Mouse (Mus musculus) embryo, embryonic 11 days (tissue): Measurements from ENCODE around the gene Fam186a.
"Not testable (repeated sequence)": the region's sequence is repeated elsewhere in the genome, so short reads cannot be mapped to it uniquely, and the experiment has no call there.

ENCODE experiments used
- DNase-seq: peaks from one replicate; pipeline ENCODE4 v3.0.0-alpha.2; 2015

Gene Fam186a

GRCm38 (mm10) chr15:99931231-99931630 lies 35.6 kb downstream of the Fam186a start:
- no peak for DNase-seq

DNA sequence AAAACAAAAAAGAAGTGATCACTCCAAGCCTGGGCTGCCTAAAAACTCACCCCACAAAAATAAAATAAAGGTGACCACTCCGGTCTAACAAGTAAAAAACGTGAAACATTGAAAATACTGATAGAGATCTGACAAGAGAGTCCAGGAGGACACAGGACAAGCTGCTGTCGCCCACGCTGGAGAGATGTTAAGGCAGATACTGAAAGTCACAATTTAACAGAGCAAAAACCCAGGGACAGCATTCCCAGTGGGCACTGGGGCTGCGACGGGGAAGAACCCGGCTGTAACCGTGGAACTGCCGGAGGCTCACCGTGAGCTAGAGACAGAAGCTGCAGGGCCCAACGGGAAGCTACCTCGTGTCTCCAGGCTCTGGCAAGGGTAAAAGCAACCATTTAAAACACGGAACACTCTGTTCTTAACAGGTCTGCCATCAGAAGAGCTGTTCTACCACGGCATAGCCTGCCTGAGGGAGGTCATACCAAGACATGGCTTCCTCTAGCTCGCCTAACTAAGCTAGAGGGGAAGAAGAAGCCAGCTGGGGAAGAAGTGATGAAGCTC lies 47.2 kb downstream of the Fam186a start:
- no peak for DNase-seq

DNA sequence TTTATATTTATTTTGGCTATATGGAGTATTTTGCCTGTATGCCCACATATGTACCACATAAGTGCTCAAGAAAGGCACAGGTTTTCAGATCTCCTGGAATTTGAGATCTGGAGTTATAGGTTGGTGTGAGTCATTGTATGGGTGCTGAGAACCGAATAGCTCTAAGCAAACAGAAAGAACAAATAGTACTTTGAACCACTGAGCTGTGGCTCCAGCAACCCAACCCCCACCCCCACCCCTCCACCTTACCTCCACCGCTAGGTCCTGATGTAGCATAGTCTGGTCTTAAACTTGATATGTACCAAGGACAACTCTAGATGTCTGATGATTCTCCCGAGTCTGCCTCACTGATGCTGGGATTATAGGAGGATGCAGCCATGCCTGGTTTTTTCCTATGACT lies 49.6 kb downstream of the Fam186a start:
- no peak for DNase-seq

- no peak for DNase-seq
Observed at GRCm38 (mm10) chr15:99914613-99915012, 52.2 kb downstream of the Fam186a start.

DNA sequence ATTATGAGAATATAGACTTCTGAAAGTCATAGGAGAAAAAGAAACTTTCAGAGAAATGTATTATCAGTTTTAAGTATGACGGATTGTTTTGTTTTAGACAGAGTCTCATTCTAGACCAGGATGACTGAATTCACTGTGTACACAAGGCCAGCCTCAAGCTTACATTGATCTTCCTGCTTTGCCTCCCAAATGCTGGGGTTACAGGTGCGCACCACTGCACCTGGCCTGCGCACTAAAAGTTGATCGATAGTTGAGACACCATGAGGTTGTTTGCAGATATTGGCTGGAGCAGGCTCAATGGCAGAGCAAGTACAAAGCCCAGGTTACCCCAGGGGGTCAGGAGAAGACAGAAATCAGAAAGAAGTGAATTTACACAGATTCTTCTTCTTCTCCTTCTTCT lies 55.1 kb downstream of the Fam186a start:
- no peak for DNase-seq

DNA sequence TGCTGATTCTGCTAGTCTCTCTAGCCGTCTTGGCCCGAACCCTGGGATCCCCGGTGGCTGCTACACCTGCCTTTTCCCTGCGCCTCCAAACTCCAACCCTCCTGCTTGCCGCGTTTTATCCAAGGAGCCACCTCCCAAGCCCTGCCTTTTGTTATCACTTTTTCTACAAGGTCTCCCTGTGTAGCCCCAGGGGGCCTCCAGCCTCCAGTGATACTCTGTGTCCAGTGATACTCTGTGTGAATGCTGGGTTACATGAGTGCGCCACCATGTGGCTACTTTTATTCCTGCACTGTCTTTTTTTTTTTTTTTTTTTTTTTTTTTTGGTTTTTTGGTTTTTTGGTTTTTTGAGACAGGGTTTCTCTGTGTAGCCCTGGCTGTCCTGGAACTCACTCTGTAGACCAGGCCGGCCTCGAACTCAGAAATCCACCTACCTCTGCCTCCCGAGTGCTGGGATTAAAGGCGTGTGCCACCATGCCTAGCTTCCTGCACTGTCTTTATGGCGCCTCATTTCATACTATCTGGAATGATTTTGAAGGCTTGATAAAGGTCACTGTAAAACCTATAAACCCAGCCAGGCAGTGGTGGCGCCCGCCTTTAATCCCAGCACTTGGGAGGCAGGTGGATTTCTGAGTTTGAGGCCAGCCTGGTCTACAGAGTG lies 57.4 kb downstream of the Fam186a start:
- peak; percentile 69 for DNase-seq

DNA sequence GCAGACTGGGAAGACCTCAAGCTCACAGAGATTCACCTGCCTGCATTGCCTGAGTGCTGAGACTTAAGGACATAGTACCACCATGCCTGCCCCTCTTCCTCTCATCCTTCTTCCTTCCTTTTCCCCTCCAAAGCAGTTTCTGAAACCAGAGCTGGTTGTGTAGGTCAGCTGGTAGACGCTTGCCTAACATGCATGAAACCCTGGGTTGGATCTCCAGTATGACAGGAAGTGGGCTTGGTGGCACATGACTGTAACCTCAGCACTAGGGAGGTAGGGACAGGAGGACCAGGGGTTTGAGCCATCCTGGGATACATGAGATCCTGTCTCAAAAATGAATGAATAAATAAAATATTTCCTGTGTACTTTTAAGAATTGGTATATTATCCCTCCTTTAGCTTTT lies 59.3 kb downstream of the Fam186a start:
- no peak for DNase-seq

DNA sequence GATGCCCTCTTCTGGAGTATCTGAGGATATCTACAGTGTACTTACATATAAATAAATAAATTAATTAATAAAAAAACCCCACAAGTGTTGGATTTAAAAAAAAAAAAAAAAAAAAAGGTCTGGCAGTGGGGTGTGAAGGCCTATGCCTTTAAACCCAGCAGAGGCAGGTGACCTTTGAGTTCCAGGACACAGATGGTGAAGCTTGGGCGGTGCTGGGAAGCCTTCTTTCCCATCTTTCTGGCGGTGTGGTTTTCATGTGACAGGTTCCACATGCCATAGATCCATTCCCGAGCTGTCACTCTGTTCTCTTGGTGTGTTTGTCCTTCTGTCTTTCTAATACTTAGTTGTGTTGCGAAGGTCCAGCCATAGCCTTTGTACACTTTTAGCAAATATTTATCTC lies 59.8 kb downstream of the Fam186a start:
- no peak for DNase-seq

GRCm38 (mm10) chr15:99904841-99905240 lies 62.0 kb downstream of the Fam186a start:
- DNase-seq: no peak

GRCm38 (mm10) chr15:99904333-99904732 lies 62.5 kb downstream of the Fam186a start:
- peak; percentile 85 for DNase-seq

GRCm38 (mm10) chr15:99903227-99903626 lies 63.6 kb downstream of the Fam186a start:
- DNase-seq: no peak

DNA sequence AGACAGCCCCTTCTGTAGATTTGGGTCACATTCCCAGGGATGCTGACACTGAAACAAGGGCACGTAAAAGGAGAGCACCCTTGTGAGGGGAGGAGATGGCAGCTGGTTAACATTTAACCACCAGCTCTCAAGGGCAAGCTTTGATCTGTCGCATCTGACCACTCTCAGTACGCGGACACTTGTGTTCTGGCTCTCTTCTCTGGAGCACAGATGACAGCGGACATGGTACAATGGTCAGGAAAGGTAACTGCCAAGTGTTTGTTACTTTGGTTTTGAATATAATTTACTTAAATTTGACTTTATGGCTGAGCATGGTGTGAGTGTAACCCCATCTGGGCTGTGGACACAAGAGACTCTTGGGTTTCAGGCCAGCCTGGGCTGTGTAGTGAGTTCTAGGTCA lies 64.1 kb downstream of the Fam186a start:
- no peak for DNase-seq

DNA sequence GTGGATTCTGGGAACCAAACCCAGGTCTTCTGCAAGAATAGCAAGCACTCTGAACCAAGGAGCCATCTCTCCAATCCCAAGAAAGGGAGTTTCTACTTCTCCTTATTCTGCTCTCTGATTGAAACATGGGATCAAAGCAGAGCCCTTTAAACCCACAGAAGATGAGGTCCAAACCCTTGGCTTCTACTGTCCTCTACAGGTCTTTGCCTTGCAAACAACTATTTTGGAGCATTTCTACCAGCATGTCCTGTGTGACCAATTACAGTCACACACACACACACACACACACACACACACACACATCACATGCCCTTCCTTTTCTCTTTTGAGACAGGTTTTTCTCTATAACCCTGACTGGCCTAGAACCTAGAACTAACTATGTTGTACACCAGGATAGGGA lies 70.2 kb downstream of the Fam186a start:
- DNase-seq: no peak

DNA sequence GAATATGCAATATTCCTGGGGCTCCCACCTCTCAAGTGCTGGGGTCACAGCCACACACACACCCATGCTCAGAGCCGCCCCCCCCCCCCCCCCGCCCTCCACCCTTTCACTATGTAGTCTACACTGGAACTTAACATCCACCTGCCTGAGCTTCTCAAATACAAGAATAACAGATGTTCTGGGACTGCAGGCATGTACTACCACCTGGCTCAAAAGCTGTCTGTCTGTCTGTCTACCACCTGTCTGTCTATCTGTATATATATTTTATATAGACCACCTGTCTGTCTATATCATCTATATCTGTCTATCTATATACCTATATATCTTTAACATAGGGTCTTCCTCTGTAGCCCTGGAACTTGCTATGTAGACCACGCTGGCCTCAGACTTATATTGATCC lies 75.5 kb downstream of the Fam186a start:
- DNase-seq: no peak

DNA sequence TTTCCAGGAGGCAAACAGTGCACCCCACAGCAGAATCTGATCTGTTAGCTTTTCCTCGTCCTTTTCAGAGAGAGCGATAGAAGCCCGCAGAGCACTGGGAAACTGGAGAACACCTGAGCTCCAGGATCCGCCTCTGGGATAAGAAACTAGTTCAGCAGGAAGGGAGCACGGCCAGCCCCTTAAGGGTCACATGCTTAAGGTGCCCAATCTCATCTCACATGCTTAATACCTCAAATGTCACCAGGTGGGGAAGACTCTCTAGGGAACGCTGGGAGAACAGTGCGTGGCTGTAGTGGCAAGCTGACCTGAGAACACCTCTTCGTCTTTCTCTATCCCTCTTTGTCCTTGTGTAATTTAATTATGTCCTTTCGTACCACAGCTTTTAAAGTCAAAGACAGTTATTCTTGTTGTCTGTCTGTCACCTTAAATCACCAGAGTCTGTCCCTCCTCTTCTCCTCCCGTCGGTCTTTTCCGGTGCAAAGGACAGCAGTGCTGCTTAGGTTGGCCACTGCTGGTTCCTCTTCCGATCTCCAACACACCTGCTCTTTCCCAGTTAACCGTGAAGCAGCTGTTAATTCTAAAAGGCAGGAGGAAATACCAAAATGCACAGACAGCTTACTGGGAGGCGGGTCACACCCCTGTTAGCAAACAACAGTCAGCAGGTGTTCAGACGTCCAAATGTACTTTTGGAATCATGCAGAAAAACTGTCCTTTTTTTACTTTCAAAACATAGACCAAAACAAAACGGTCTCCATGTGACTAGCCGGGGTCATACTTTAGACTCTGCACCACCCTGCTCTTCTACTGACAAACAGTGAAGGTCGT lies 76.2 kb downstream of the Fam186a start:
- DNase-seq: no peak

GRCm38 (mm10) chr15:99889275-99889874 lies 77.5 kb downstream of the Fam186a start:
- no peak for DNase-seq

GRCm38 (mm10) chr15:99887130-99887529 lies 79.7 kb downstream of the Fam186a start:
- DNase-seq: not testable (repeated sequence)

- no peak for DNase-seq
Observed at GRCm38 (mm10) chr15:99884038-99884437, 82.8 kb downstream of the Fam186a start.

GRCm38 (mm10) chr15:99878541-99878940 lies 88.3 kb downstream of the Fam186a start:
- DNase-seq: no peak

- DNase-seq: peak; percentile 96
Observed at GRCm38 (mm10) chr15:99875334-99875869, 91.5 kb downstream of the Fam186a start, which contains the start of gene Lima1. Gene Lima1 (minus strand): TSS chr15:99875456.

DNA sequence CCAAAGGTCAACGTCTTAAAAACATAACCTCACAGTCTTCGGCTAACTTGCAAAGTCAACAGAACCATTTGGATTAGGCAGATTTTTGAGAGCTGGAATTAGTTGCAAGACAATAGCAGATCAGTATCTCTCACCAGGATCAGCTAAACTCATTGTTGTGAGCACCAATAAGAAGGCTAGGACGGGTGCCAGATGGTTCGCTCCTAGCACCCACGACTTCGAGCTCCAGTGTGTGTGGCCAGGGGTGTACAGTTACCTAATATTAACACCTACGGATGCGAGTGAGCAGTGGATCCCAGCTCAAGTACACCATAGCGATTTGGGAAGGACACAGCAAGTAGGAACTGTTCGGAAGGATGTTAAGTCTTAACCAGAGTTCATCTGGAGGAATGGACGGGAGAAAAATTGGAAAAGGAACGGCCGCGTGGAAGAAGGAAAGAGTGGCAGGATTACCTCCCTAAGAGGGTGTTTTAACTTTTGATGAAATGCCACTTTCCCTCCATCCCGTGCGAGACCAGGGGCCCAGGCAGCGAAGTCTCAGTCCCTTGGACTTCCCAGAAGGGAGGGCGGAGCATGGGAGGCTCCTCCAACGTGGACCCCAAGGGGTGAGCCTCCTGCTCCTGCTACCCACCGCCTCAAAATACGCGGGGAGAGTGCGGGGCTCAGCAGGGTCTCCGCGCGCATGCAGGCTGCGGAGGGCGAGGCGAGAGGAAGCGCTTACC lies 92.1 kb downstream of the Fam186a start:
- no peak for DNase-seq

DNA sequence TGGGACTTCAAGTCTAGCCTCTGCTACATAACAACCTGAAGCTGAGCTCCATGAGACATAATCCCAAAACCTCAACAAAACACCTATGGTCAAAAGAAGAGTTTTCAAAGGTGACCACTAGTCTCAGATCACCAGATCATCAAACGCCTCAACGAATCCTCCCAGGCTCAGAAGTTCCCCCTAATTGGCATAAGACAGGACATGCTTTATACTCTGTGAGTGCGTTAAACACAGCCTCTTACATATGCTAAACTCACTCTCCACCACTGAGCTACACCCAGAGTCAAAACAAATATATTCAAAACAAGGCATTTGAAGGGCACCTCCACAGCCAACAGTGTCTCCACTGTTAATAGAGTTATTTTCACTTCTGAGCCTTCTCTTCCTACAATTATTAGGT lies 94.3 kb downstream of the Fam186a start:
- no peak for DNase-seq
